Comparison of ENCODE assay signal across 37 mouse cellular contexts in genomic region chr10:39221028-39221427, GRCm38 (mm10). TPM values are rescaled to one million over a fixed set of nuclear protein-coding genes. Genes with fewer than 3 reads are reported as not detected.
"Had no signal": no experiment of that assay in that cellular context is flagged by ENCODE, and none has a peak within 500 bp of the region (broad histone marks: within the 10 kb centered on the region; RNA-seq: fewer than 3 reads in every experiment).

No protein-coding gene starts in this region.

- H3K4me1 ChIP-seq: heart, embryonic 10.5 days; heart, embryonic 12.5 days; heart, embryonic 13.5 days; heart, embryonic 15.5 days; hindbrain, embryonic 10.5 days; hindbrain, embryonic 12.5 days; hindbrain, embryonic 13.5 days; hindbrain, embryonic 15.5 days; intestine, embryonic 15.5 days; kidney, embryonic 15.5 days had no signal

- H3K27me3 ChIP-seq: heart, embryonic 12.5 days; heart, embryonic 13.5 days; heart, embryonic 15.5 days; hindbrain, embryonic 12.5 days; hindbrain, embryonic 13.5 days; hindbrain, embryonic 15.5 days; intestine, embryonic 15.5 days; kidney, embryonic 15.5 days had no signal

- DNase-seq: heart, postnatal 10 days; heart, postnatal 14 days; heart, postnatal 36 days; heart, postnatal 4 days; kidney, adult 11 months; kidney, adult 18-20 months; kidney, adult 2 months; kidney, adult 8-10 months; kidney, adult 9 months; kidney, postnatal 10 days; kidney, postnatal 14 days; kidney, postnatal 25 days; kidney, postnatal 36 days; kidney, postnatal 4 days; layer of hippocampus, adult 9-11 months; layer of hippocampus, postnatal 36 days had no signal

- H3K36me3 ChIP-seq: heart, embryonic 10.5 days; heart, embryonic 12.5 days; heart, embryonic 13.5 days; heart, embryonic 15.5 days; hindbrain, embryonic 10.5 days; hindbrain, embryonic 12.5 days; hindbrain, embryonic 13.5 days; hindbrain, embryonic 15.5 days; intestine, embryonic 15.5 days; kidney, embryonic 15.5 days had no signal

- H3K9ac ChIP-seq: heart, embryonic 12.5 days; heart, embryonic 13.5 days; heart, embryonic 15.5 days; hindbrain, embryonic 12.5 days; hindbrain, embryonic 13.5 days; hindbrain, embryonic 14.5 days; hindbrain, embryonic 15.5 days; intestine, embryonic 15.5 days; kidney, embryonic 15.5 days had no signal

- H3K4me3 ChIP-seq: heart, embryonic 10.5 days; heart, embryonic 12.5 days; heart, embryonic 13.5 days; heart, embryonic 15.5 days; hindbrain, embryonic 10.5 days; hindbrain, embryonic 12.5 days; hindbrain, embryonic 13.5 days; hindbrain, embryonic 15.5 days; intestine, embryonic 15.5 days; kidney, embryonic 15.5 days; layer of hippocampus, adult 2 months had no signal

- H3K27ac ChIP-seq: heart, embryonic 10.5 days; heart, embryonic 13.5 days; heart, embryonic 15.5 days; hindbrain, embryonic 10.5 days; hindbrain, embryonic 12.5 days; hindbrain, embryonic 13.5 days; hindbrain, embryonic 14.5 days; hindbrain, embryonic 15.5 days; hindbrain, postnatal 0 days; intestine, embryonic 15.5 days; kidney, embryonic 15.5 days; kidney, postnatal 0 days; layer of hippocampus, adult 2 months had no signal

- H3K4me2 ChIP-seq: heart, embryonic 11.5 days; heart, embryonic 12.5 days; heart, embryonic 13.5 days; heart, embryonic 15.5 days; hindbrain, embryonic 12.5 days; hindbrain, embryonic 13.5 days; hindbrain, embryonic 14.5 days; hindbrain, embryonic 15.5 days; intestine, embryonic 15.5 days; kidney, embryonic 15.5 days had no signal

- H3K9me3 ChIP-seq: heart, embryonic 10.5 days; heart, embryonic 15.5 days; hindbrain, embryonic 15.5 days; intestine, embryonic 15.5 days; kidney, embryonic 15.5 days had no signal

- ATAC-seq: hindbrain, embryonic 16.5 days; hindbrain, postnatal 0 days; inflammation-experienced regulatory T-cells, adult 6 months; intestine, embryonic 15.5 days; intestine, embryonic 16.5 days; intestine, postnatal 0 days had no signal

RNA-seq across cellular contexts. Expression of gene Ccn6, which starts 57.4 kb away (rescaled TPM):
- polyA plus RNA-seq: heart, embryonic 12.5 days; heart, embryonic 13.5 days; heart, postnatal 0 days; intestine, postnatal 0 days; large intestine, adult 2 months had no signal
